In the genomic region with DNA sequence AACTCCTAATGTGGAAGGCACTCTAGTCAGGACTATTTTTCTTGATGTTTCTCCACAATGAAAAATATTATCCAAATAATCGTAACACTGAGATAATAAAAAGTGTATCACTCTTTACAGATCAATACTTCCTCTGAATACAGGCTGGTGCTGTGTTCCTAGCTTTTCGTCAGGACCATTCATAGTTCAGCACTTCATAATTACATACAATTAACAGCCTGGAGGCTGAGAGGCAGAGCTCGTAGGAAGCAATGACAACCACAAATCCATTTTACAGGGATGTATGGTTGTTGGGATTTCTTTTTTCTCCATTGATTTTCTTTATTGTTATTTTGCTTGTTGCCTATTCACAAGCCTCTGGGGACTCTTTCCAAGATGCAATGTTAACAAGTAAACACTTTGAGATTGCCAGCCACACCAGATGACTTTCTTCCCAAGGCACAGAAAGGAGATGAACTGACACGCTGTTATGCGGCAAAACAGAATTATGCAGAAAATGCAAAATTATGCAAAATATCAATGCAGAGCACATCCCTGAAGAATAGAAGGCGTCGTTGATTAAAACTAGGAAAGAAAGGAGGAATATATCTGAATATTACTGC, we compare ENCODE assay signal across 29 mouse cellular contexts.
DNase-seq lines count a peak whose midpoint lies in the region; ATAC-seq and TF ChIP-seq lines count a peak whose summit lies in the region.
"Had no signal": no experiment of that assay in that cellular context is flagged by ENCODE, and none has a peak within 500 bp of the region (broad histone marks: within the 10 kb centered on the region; RNA-seq: fewer than 3 reads in every experiment).

No protein-coding gene starts in this region.

- no peak for TF ChIP-seq POLR2A in brain, embryonic 14.5 days (IDR thresholded peaks at IDR 0.05; ENCODE audit: borderline replicate concordance, extremely low read depth, insufficient read depth, insufficient read length, poor library complexity, severe bottlenecking)

- 47% methylated on average over 7 of the region's 7 CpGs for WGBS in forebrain, embryonic 15.5 days
- 77% methylated on average over 7 of the region's 7 CpGs for WGBS in forebrain, embryonic 12.5 days
- WGBS in hindbrain, embryonic 14.5 days, result 51% methylated on average over 7 of the region's 7 CpGs
- WGBS in midbrain, embryonic 15.5 days, result 51% methylated on average over 7 of the region's 7 CpGs

- H3K4me1 ChIP-seq in forebrain, embryonic 15.5 days, result 0 out of 2 replicates have a peak, but pooled peaks cover 6% of the 10 kb centered on the region
- H3K4me1 ChIP-seq in forebrain, embryonic 12.5 days, result no peaks in the 10 kb centered on the region
- H3K4me1 ChIP-seq in hindbrain, embryonic 14.5 days (replicated peaks; ENCODE audit: control insufficient read depth, insufficient read depth, low read length), result no peaks in the 10 kb centered on the region
- no peaks in the 10 kb centered on the region for H3K4me1 ChIP-seq in midbrain, embryonic 15.5 days
- H3K4me1 ChIP-seq: heart, embryonic 10.5 days; heart, embryonic 15.5 days; liver, embryonic 15.5 days; neural tube, embryonic 12.5 days had no signal

- no peak overlapping the region for H3K4me2 ChIP-seq in forebrain, embryonic 15.5 days (replicated peaks)
- H3K4me2 ChIP-seq in forebrain, embryonic 12.5 days, result no peak overlapping the region
- H3K4me2 ChIP-seq in hindbrain, embryonic 14.5 days (replicated peaks), result peak overlapping the region; percentile 21
- no peak overlapping the region for H3K4me2 ChIP-seq in midbrain, embryonic 15.5 days
- H3K4me2 ChIP-seq: heart, embryonic 15.5 days; liver, embryonic 15.5 days; lung, embryonic 14.5 days; neural tube, embryonic 12.5 days had no signal

- no peaks in the 10 kb centered on the region for H3K27me3 ChIP-seq in forebrain, embryonic 15.5 days
- no peaks in the 10 kb centered on the region for H3K27me3 ChIP-seq in forebrain, embryonic 12.5 days
- no peaks in the 10 kb centered on the region for H3K27me3 ChIP-seq in hindbrain, embryonic 14.5 days (ENCODE audit: control insufficient read depth, insufficient read depth, low read length)
- H3K27me3 ChIP-seq in midbrain, embryonic 15.5 days (replicated peaks), result no peaks in the 10 kb centered on the region
- H3K27me3 ChIP-seq: heart, embryonic 15.5 days; liver, embryonic 15.5 days; neural tube, embryonic 12.5 days; Patski had no signal

- H3K36me3 ChIP-seq in forebrain, embryonic 15.5 days, result no peaks in the 10 kb centered on the region
- H3K36me3 ChIP-seq in forebrain, embryonic 12.5 days (replicated peaks), result no peaks in the 10 kb centered on the region
- H3K36me3 ChIP-seq in hindbrain, embryonic 14.5 days (replicated peaks; ENCODE audit: control insufficient read depth, insufficient read depth), result no peaks in the 10 kb centered on the region
- H3K36me3 ChIP-seq in midbrain, embryonic 15.5 days (replicated peaks), result no peaks in the 10 kb centered on the region
- H3K36me3 ChIP-seq: heart, embryonic 10.5 days; heart, embryonic 15.5 days; liver, embryonic 15.5 days; neural tube, embryonic 12.5 days had no signal

- H3K9ac ChIP-seq in forebrain, embryonic 15.5 days (replicated peaks), result no peak overlapping the region
- no peak overlapping the region for H3K9ac ChIP-seq in forebrain, embryonic 12.5 days
- no peak overlapping the region; the same call in 1 of the 2 replicates for H3K9ac ChIP-seq in hindbrain, embryonic 14.5 days
- H3K9ac ChIP-seq in midbrain, embryonic 15.5 days, result no peak overlapping the region
- H3K9ac ChIP-seq: heart, embryonic 15.5 days; liver, embryonic 15.5 days; lung, embryonic 14.5 days; neural tube, embryonic 12.5 days had no signal

- peak overlapping the region; percentile 25; the same call in 1 of the 2 replicates for H3K27ac ChIP-seq in forebrain, embryonic 15.5 days (replicated peaks)
- no peak overlapping the region for H3K27ac ChIP-seq in forebrain, embryonic 12.5 days
- peak overlapping the region; percentile 51; the same call in 1 of the 2 replicates for H3K27ac ChIP-seq in hindbrain, embryonic 14.5 days
- peak overlapping the region; percentile 31; the same call in 1 of the 2 replicates for H3K27ac ChIP-seq in midbrain, embryonic 15.5 days
- H3K27ac ChIP-seq: heart, embryonic 10.5 days; heart, embryonic 15.5 days; liver, embryonic 15.5 days; neural tube, embryonic 12.5 days had no signal

- no peak for TF ChIP-seq CTCF in brain, embryonic 14.5 days (IDR thresholded peaks at IDR 0.05; ENCODE audit: borderline replicate concordance, extremely low read depth, insufficient read depth, insufficient read length)

- H3K9me3 ChIP-seq in forebrain, embryonic 15.5 days, result no peaks in the 10 kb centered on the region
- H3K9me3 ChIP-seq in forebrain, embryonic 12.5 days, result no peaks in the 10 kb centered on the region
- H3K9me3 ChIP-seq in hindbrain, embryonic 14.5 days (ENCODE audit: control insufficient read depth, low read length), result peaks cover 8% of the 10 kb centered on the region; the same call in 1 of the 2 replicates
- no peaks in the 10 kb centered on the region for H3K9me3 ChIP-seq in midbrain, embryonic 15.5 days
- H3K9me3 ChIP-seq: heart, embryonic 15.5 days; liver, embryonic 15.5 days; neural tube, embryonic 12.5 days had no signal

- peak; percentile 63 for DNase-seq in brain, embryonic 14.5 days (ENCODE audit: low read depth)
- peak; percentile 36 for DNase-seq in hindbrain, embryonic 14.5 days (ENCODE audit: low spot score)
- DNase-seq in ovary, postnatal 10 days (ENCODE audit: low spot score), result no peak
- DNase-seq in spleen, postnatal 4 days (ENCODE audit: low spot score in 2 of 2), result no peak
- DNase-seq: adrenal gland, postnatal 10 days; cerebellum, adult 18-20 months; cerebellum, postnatal 10 days; gastrocnemius, postnatal 25 days; heart, adult 11 months; kidney, adult 9 months; kidney, postnatal 10 days; layer of hippocampus, adult 9-11 months; liver; lung, embryonic 14.5 days; lung, postnatal 14 days; right cerebral cortex, postnatal 4 days; thymus, adult 2 months; thymus, postnatal 36 days had no signal

- peak; percentile 63 for ATAC-seq in forebrain, embryonic 15.5 days (replicated peaks)
- no peak for ATAC-seq in forebrain, embryonic 12.5 days (ENCODE audit: low FRiP score)
- peak; percentile 53; the same call in 1 of the 2 replicates for ATAC-seq in hindbrain, embryonic 14.5 days (ENCODE audit: low FRiP score)
- peak; percentile 71 for ATAC-seq in midbrain, embryonic 15.5 days (replicated peaks)
- ATAC-seq: intestine, postnatal 0 days; Patski had no signal

- H3K4me3 ChIP-seq in forebrain, embryonic 15.5 days, result no peak overlapping the region
- H3K4me3 ChIP-seq in forebrain, embryonic 12.5 days (replicated peaks), result no peak overlapping the region
- no peak overlapping the region for H3K4me3 ChIP-seq in hindbrain, embryonic 14.5 days (replicated peaks; ENCODE audit: low read length)
- no peak overlapping the region for H3K4me3 ChIP-seq in midbrain, embryonic 15.5 days
- H3K4me3 ChIP-seq: erythroblast, embryonic 14.5 days; heart, embryonic 10.5 days; heart, embryonic 15.5 days; liver, embryonic 15.5 days; myocyte; neural tube, embryonic 12.5 days had no signal

Comparison
In these comparisons a context has a peak if more than half of its experiments do, and no peak if none do; other contexts are left out.
1. DNase-seq: peak in brain, embryonic 14.5 days (single experiment) and hindbrain, embryonic 14.5 days (single experiment); none in ovary, postnatal 10 days (single experiment) and spleen, postnatal 4 days (0 of 2).